Mouse (Mus musculus) ES-Bruce4 (cell line): ENCODE data around the gene Spdye4b. TPM values are rescaled to one million over a fixed set of nuclear protein-coding genes. Genes with fewer than 3 reads are reported as not detected.

Experiments
- H3K27ac ChIP-seq: 2 replicates; pipeline ENCODE4 v1.5.1; 2012; ENCODE audit warnings: low read length, inconsistent platforms; ENCODE audit not compliant: insufficient read depth
- H3K27me3 ChIP-seq: 2 replicates; pipeline ENCODE4 v1.6.1; 2012; ENCODE audit warnings: mild to moderate bottlenecking, low read length, inconsistent platforms; ENCODE audit not compliant: control insufficient read depth, poor library complexity, insufficient read depth, severe bottlenecking
- H3K36me3 ChIP-seq: 2 replicates; pipeline ENCODE4 v1.6.1; 2012; ENCODE audit warnings: inconsistent platforms, mild to moderate bottlenecking, low read length, moderate library complexity; ENCODE audit not compliant: control insufficient read depth, poor library complexity, insufficient read depth, severe bottlenecking
- H3K4me1 ChIP-seq: one replicate; pipeline ENCODE4 v1.8.1; 2011; ENCODE audit warnings: low read length; ENCODE audit not compliant: control insufficient read depth, insufficient read depth
- H3K4me3 ChIP-seq: 2 replicates; pipeline ENCODE4 v1.5.1; 2011; ENCODE audit warnings: low read depth, mild to moderate bottlenecking, low read length
- H3K9ac ChIP-seq: 2 replicates; pipeline ENCODE4 v1.6.1; 2012; ENCODE audit warnings: low read depth, mild to moderate bottlenecking, inconsistent platforms; ENCODE audit not compliant: poor library complexity, severe bottlenecking
- H3K9me3 ChIP-seq: replicated peaks from 2 replicates; pipeline ENCODE4 v1.6.1; 2012; ENCODE audit warnings: mild to moderate bottlenecking, low read length, inconsistent platforms; ENCODE audit not compliant: control insufficient read depth, poor library complexity, insufficient read depth, severe bottlenecking
- CTCF ChIP-seq: IDR thresholded peaks from one replicate; pipeline ENCODE4 v1.8.1; 2011; ENCODE audit warnings: low read depth, low read length
- EP300 ChIP-seq: IDR thresholded peaks from 2 replicates; pipeline ENCODE4 v1.6.1; 2011; ENCODE audit warnings: low read depth, low read length; ENCODE audit not compliant: insufficient read depth
- POLR2A ChIP-seq: IDR thresholded peaks from one replicate; pipeline ENCODE4 v1.8.1; 2011; ENCODE audit warnings: low read length; ENCODE audit not compliant: insufficient read depth
- polyA plus RNA-seq: library from polyadenylated mRNA; stranded (reverse); fragments of >200 nt; gene quantifications from 2 replicates; pipeline ENCODE4 v1.2.4, GENCODE M21; 2011; ENCODE audit warnings: low read depth; ENCODE audit not compliant: missing spikeins, insufficient read depth, insufficient read length

Gene Spdye4b
- polyA plus RNA-seq, 1 experiment: not detected

- Histone ChIP-seq H3K9ac (peak within 1 kb of the TSS; percentile 49), H3K36me3 (no peaks in the 10 kb centered on the region), H3K4me1 (no peaks in the 10 kb centered on the region), H3K9me3 (no peaks in the 10 kb centered on the region), H3K4me3 (peak within 1 kb of the TSS; percentile 69), H3K27me3 (no peaks in the 10 kb centered on the region), H3K27ac (no peak within 1 kb of the TSS)
- TF ChIP-seq POLR2A: peak; percentile 21
- TF ChIP-seq CTCF: no peak
- 0 out of 2 replicates have a peak, but pooled peaks have one; percentile 48 for TF ChIP-seq EP300
Observed at GRCm38 (mm10) chr5:143235028-143235693, 54.3 kb downstream of the Spdye4b start, which contains the start of gene Zfp12. Zfp12 (plus strand) TSS chr5:143235163.

GRCm38 (mm10) chr5:143236036-143236435 is 55.2 kb downstream of the Spdye4b start:
- Histone ChIP-seq H3K4me3 (no peak overlapping the region), H3K27ac (no peak overlapping the region), H3K9ac (no peak overlapping the region), H3K36me3 (no peaks in the 10 kb centered on the region), H3K4me1 (no peaks in the 10 kb centered on the region), H3K27me3 (no peaks in the 10 kb centered on the region), H3K9me3 (no peaks in the 10 kb centered on the region)
- no peak for TF ChIP-seq POLR2A
- no peak for TF ChIP-seq CTCF
- no peak for TF ChIP-seq EP300

GRCm38 (mm10) chr5:143244926-143245325 is 64.1 kb downstream of the Spdye4b start:
- Histone ChIP-seq H3K4me1 (no peaks in the 10 kb centered on the region), H3K27me3 (no peaks in the 10 kb centered on the region), H3K36me3 (peaks cover 4% of the 10 kb centered on the region; the same call in 1 of the 2 replicates), H3K27ac (no peak overlapping the region), H3K4me3 (no peak overlapping the region), H3K9me3 (no peaks in the 10 kb centered on the region), H3K9ac (no peak overlapping the region)
- TF ChIP-seq POLR2A: no peak
- TF ChIP-seq CTCF: no peak
- TF ChIP-seq EP300: no peak

GRCm38 (mm10) chr5:143252039-143252438 is 71.2 kb downstream of the Spdye4b start:
- H3K27me3 ChIP-seq: peaks cover 14% of the 10 kb centered on the region
- no peak overlapping the region for H3K4me3 ChIP-seq
- H3K36me3 ChIP-seq: no peaks in the 10 kb centered on the region
- H3K9me3 ChIP-seq: no peaks in the 10 kb centered on the region
- TF ChIP-seq EP300 (no peak), CTCF (no peak), POLR2A (no peak)
- no peak overlapping the region for H3K9ac ChIP-seq
- H3K27ac ChIP-seq: no peak overlapping the region
- H3K4me1 ChIP-seq: no peaks in the 10 kb centered on the region

- Histone ChIP-seq H3K27ac (no peak overlapping the region), H3K9me3 (no peaks in the 10 kb centered on the region), H3K4me1 (no peaks in the 10 kb centered on the region), H3K36me3 (no peaks in the 10 kb centered on the region), H3K9ac (peak overlapping the region; percentile 64), H3K4me3 (peak overlapping the region; percentile 60), H3K27me3 (peaks cover 14% of the 10 kb centered on the region)
- TF ChIP-seq CTCF (no peak), EP300 (no peak), POLR2A (no peak)
Observed at GRCm38 (mm10) chr5:143252791-143253185, 72.0 kb downstream of the Spdye4b start.

GRCm38 (mm10) chr5:143253186-143253880 is 72.5 kb downstream of the Spdye4b start:
- peak overlapping the region; percentile 60 for H3K4me3 ChIP-seq
- no peaks in the 10 kb centered on the region for H3K36me3 ChIP-seq
- TF ChIP-seq EP300 (no peak), CTCF (no peak), POLR2A (no peak)
- no peaks in the 10 kb centered on the region for H3K4me1 ChIP-seq
- peaks cover 14% of the 10 kb centered on the region for H3K27me3 ChIP-seq
- H3K9me3 ChIP-seq: no peaks in the 10 kb centered on the region
- no peak overlapping the region for H3K27ac ChIP-seq
- H3K9ac ChIP-seq: peak overlapping the region; percentile 64
